Mouse (Mus musculus) heart, postnatal 36 days (tissue): ENCODE results near the gene Gm29110. TPM values are rescaled to one million over a fixed set of nuclear protein-coding genes. Genes with fewer than 3 reads are reported as not detected.
"Not testable (repeated sequence)": the region's sequence is repeated elsewhere in the genome, so short reads cannot be mapped to it uniquely, and the experiment has no call there.

Source experiments
- DNase-seq, 2 experiments: peaks; one replicate each; pipeline ENCODE4 v3.0.0; 2021 to 2022
- intact Hi-C: fragments of 180-260 bp; cut with DNase I; formaldehyde crosslinking; loops from one replicate; pipeline ENCODE4 v1.15.1; 2025
- total RNA-seq, 2 experiments: library from RNA; stranded (reverse); gene quantifications; 2 replicates each; pipeline ENCODE4 v1.2.3; 2021

Gm29110 gene
- not detected for total RNA-seq

- DNase-seq, intact Hi-C loops: not testable (repeated sequence)
These were observed at the start of gene Gm29110 for GRCm38 (mm10) chrY:74470231-74470630. Gm29110 (plus strand) TSS chrY:74470531.

Other genes with a start within 250 kb of the Gm29110 start
- gene Gm21913, start 153.4 kb downstream of the Gm29110 start, total RNA-seq: not detected